Mouse (Mus musculus) liver, adult (tissue): ENCODE measurements around the gene Zfp595.

Source experiments
- GATA4 ChIP-seq: IDR thresholded peaks from 2 replicates; pipeline ENCODE4 v1.6.1; 2014; ENCODE audit warnings: mild to moderate bottlenecking, low read length; ENCODE audit not compliant: insufficient replicate concordance

Zfp595 gene

GRCm38 (mm10) chr13:67332019-67332724 lies at the start of gene Zfp595:
Zfp595 (minus strand) TSS chr13:67332570.
- TF ChIP-seq GATA4: peak; percentile 89; the same call in 1 of the 2 replicates

- peak; percentile 36; the same call in 1 of the 2 replicates for TF ChIP-seq GATA4
Observed at GRCm38 (mm10) chr13:67375050-67375911, 42.9 kb upstream of the Zfp595 start, which contains the start of the genes Gm28041 and Zfp456. Gm28041 (minus strand) TSS chr13:67375733. Zfp456 (minus strand) TSS chr13:67375810.

GRCm38 (mm10) chr13:67360131-67360744 lies 27.9 kb upstream of the Zfp595 start, which contains the start of the genes Gm28044 and Zfp953:
Gm28044 (minus strand) TSS chr13:67360536.
Zfp953 (minus strand) TSS chr13:67360605.
- peak; percentile 85 for TF ChIP-seq GATA4

- TF ChIP-seq GATA4: no peak
Observed at GRCm38 (mm10) chr13:67351854-67352253, 19.5 kb upstream of the Zfp595 start.

GRCm38 (mm10) chr13:67343422-67343821 lies 11.1 kb upstream of the Zfp595 start:
- TF ChIP-seq GATA4: no peak

GRCm38 (mm10) chr13:67332877-67333276 lies 507 bp upstream of the Zfp595 start:
- TF ChIP-seq GATA4: no peak

- TF ChIP-seq GATA4: no peak
Observed at GRCm38 (mm10) chr13:67306718-67307117, 25.7 kb downstream of the Zfp595 start.

- TF ChIP-seq GATA4: no peak
Observed at GRCm38 (mm10) chr13:67305822-67306672, 26.3 kb downstream of the Zfp595 start, which contains the start of gene Zfp457. Zfp457 (minus strand) TSS chr13:67306485.

GRCm38 (mm10) chr13:67278314-67278713 lies 54.1 kb downstream of the Zfp595 start, which contains the start of gene Zfp458:
Zfp458 (minus strand) TSS chr13:67278466.
- no peak for TF ChIP-seq GATA4

- TF ChIP-seq GATA4: no peak
Observed at GRCm38 (mm10) chr13:67268568-67269369, 63.6 kb downstream of the Zfp595 start.
